Mouse (Mus musculus) ovary, postnatal 10 days (tissue): ENCODE data around the gene Nfkbie.

Experiments
- DNase-seq: peaks from one replicate; pipeline ENCODE4 v3.0.0; 2022; ENCODE audit warnings: low spot score

Gene Nfkbie

GRCm38 (mm10) chr17:45597787-45598186 is 42.3 kb downstream of the Nfkbie start:
- no peak for DNase-seq

DNA sequence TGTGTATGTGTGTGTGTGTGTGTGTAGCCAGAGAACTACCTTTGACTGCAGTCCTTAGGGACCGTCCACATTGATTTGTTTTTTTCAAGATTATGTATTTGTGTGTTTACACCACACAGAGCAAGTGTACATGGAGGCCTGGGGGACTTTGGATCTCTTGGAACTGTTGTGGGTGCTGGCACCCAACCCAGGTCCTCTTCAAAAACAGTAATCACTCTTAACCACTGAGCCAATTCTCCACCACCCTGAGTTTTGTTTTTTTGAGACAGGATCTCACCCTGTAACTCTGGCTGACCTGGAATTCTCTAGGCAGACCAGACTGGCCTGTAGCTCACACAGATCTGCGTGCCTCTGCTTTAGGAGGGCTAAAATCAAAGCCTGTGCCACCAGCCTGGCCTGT is 42.9 kb downstream of the Nfkbie start:
- no peak for DNase-seq

GRCm38 (mm10) chr17:45598891-45599290 is 43.4 kb downstream of the Nfkbie start:
- no peak for DNase-seq

GRCm38 (mm10) chr17:45599446-45600242 is 44.1 kb downstream of the Nfkbie start, which contains the start of gene Slc29a1:
Gene Slc29a1, minus strand, starts transcription at chr17:45599606.
- no peak for DNase-seq

DNA sequence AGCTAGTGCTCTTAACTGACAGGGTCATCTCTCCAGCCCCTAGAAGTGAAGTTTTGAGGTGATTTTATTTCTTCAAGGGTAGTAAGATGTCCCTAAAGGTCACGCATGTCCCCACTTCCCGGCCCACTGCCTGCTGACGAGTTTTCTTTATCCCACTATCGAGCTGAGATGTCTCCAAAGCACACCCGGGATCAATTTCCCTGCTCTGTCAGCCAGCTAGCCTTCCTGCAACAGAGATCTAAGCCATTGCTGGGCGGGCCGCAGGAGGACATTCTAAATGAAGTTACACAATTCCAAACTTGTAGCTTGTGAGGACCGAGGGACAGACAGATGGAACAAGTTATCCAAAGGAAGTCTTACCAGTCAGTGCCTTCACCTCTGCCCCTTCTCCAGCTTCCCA is 44.8 kb downstream of the Nfkbie start:
- no peak for DNase-seq

DNA sequence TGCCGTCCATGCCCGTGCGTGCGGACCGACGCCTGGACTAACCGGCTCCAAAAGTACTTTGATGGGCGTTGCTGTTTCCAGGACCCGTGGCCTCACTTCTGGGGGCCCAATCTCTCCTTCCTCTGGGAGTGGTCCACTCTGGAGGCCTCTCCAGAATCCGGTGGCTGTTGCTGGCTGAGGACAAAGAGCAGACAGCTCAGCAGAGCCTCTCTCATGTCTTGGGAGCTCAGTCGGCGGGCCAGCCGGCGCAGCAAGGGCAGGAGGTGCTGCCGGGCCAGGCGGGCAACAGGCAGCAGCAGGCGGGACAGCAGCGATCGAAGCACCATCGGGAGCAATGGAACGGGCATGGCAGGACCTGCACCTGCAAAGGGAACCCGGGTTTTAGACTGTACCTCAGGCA is 45.8 kb downstream of the Nfkbie start:
- no peak for DNase-seq

- DNase-seq: no peak
Measured at GRCm38 (mm10) chr17:45601877-45602304, 46.4 kb downstream of the Nfkbie start, which contains the start of gene Mymx. Gene Mymx, minus strand, starts transcription at chr17:45602102.

GRCm38 (mm10) chr17:45602984-45603383 is 47.5 kb downstream of the Nfkbie start:
- DNase-seq: no peak

- no peak for DNase-seq
Measured at GRCm38 (mm10) chr17:45606992-45607879, 51.7 kb downstream of the Nfkbie start.

DNA sequence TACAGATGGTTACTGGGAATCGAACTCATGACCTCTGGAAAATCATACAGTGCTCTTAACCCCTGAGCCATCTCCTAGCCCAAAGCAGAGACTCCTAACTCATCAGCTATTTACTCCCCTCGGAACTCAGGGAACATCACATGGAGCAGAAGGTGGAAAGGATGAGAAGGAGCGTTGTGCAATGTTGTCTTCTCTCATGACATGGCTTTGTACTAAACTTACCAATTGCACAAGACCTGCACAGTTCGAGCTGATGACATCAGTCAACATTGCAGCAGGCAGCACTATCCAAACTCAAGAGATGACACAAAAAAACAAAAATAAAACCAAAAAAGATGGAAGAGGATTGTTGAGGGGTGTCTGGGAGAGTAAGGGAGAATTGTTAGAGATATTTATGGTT is 52.9 kb downstream of the Nfkbie start:
- no peak for DNase-seq

DNA sequence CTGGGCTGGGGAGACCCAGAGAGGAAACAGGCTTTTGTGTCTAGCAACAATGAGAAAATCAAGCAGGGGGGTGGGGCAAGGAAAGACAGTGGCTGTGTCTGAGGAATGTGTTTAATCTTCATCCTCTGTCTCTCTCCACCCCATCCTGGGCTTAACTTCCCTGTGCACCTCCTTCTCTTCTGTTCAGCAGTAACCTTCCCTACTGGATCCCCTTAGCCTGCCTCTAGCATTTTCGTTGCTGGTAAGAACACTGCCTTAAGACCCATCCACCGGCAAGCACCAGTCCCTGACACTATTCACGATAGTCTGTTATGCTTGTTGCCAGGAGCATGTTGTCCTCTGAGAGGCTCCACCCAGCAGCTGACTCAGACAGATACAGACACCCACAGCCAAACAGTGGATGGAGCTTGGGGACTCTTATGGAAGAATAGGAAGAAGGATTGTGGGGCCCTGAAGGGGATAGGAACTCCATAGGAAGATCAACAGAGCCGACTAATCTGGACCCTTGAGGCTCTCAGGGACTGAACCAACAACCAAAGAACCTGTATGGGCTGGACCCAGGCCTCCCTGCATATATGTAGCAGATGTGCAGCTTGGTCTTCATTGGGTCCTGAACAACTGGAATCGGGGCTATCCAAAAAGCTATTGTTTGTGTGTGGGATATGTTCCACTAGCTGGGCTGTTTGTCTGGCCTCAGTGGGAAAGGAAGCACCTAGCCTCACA is 54.8 kb downstream of the Nfkbie start:
- DNase-seq: no peak

DNA sequence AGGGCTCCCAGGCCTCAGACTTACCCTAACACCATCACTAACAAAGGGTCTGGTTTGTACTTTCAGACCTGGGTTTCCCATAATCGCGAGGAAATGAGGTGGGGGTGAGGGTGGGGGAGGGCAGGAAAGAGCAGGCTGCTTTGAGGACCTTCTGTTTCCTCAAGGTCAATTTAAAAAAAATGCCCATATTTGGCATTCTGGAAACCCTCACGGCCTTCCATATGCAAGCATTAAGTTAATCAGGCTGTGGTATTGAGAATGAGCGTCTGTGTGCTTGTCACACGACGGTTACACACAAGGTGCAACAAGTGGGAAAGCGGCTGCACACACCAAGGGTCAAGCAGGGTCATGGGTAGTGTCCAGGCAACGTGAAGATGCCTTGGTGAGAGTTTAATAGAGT is 56.5 kb downstream of the Nfkbie start:
- no peak for DNase-seq
